Mouse (Mus musculus) erythroblast, adult 5-6 weeks (primary cell): ENCODE results near the gene Baiap2. TPM values are rescaled to one million over a fixed set of nuclear protein-coding genes. Genes with fewer than 3 reads are reported as not detected.
A peak's percentile ranks its signal among the peaks of the same experiment; 100 is the strongest.

Experiments used
- ATAC-seq: replicated peaks from 2 replicates; pipeline ENCODE4 v1.8.0; 2016; ENCODE audit warnings: moderate number of reproducible peaks, mild to moderate bottlenecking, moderate TSS enrichment, inconsistent platforms; ENCODE audit not compliant: poor library complexity, low FRiP score, severe bottlenecking
- total RNA-seq, 2 experiments: library from RNA; stranded (forward) in 1 of 2; stranded (reverse) in 1 of 2; fragments of 150-400 nt in 1 of 2; fragments of 200-764, 138-1000 nt in 1 of 2; gene quantifications; 2 replicates each; pipeline versions ENCODE4 v1.2.3 to v1.2.4; 2015 to 2017; ENCODE audit warnings: low replicate concordance in 2 of 2

Baiap2 gene
- total RNA-seq (2015; ENCODE audit: low replicate concordance) (0.42 and 3.5 TPM in 2 replicates), total RNA-seq (2017; ENCODE audit: low replicate concordance) (1.6 and 2.5 TPM in 2 replicates)

- peak; percentile 87 for ATAC-seq
Observed at GRCm38 (mm10) chr11:119942727-119943427, at the start of gene Baiap2. Gene Baiap2 (plus strand): TSS chr11:119942763.

GRCm38 (mm10) chr11:119893667-119894236 is 48.8 kb upstream of the Baiap2 start:
- no peak for ATAC-seq

DNA sequence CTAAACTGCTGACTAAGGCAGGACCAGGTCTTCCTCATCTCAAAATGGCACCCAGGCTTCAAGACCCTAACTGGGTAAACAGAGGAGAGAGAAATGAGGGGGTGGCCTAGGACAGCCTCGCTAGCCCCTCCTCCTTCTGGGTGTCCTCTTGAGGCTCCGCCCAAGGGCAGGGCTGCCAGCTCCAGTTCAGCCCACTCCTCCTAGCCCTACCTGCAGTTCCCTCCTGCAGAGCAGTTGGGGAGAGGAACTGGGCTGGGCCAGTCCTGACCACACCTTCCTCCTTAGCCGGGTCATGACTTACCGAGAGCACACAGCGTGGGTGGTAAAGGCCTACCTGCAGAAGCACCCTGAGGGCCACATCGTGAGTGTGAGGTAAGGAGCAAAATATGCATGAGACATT is 47.9 kb upstream of the Baiap2 start:
- ATAC-seq, result no peak

- ATAC-seq, result no peak
Observed at GRCm38 (mm10) chr11:119897041-119897440, 45.5 kb upstream of the Baiap2 start.

- ATAC-seq, result no peak
Observed at GRCm38 (mm10) chr11:119898976-119899375, 43.6 kb upstream of the Baiap2 start.

DNA sequence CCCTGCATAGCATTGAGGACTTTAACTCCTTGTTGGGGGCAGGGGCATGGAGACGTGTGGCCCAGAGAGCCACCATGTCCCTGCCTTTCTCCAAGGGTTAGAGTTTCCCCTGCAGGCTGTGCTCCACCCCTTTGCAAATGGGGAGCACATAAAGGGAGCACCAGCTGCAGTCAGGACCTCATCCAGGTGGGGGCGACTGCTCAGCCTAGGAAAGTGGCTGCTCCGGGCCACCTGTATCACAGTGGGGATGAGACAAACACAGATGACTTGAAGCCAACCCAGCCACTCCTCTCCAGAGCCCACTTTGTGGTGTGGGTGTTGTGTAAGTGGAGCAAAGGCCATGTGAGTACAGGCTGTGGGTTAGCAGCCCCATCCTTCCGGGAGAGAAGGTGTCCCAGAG is 41.4 kb upstream of the Baiap2 start:
- no peak for ATAC-seq

DNA sequence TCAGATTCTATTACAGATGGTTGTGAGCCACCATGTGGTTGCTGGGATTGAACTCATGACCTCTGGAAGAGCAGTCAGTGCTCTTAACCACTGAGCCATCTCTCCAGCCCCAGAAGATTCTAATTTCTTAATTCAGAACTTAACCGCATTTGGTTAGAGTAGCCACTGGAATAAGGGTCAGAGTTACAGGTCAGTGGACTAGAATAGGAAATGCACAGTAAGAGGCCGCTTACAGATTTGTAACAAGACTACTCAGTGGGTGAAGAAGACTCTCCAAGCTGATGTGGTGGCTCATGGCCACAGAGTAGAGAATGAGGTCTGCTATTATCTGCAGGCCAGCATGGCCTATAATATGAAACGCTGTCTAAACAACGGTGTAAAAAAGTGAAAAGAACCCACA is 39.7 kb upstream of the Baiap2 start:
- no peak for ATAC-seq

GRCm38 (mm10) chr11:119904621-119905286 is 37.8 kb upstream of the Baiap2 start:
- ATAC-seq, result no peak

DNA sequence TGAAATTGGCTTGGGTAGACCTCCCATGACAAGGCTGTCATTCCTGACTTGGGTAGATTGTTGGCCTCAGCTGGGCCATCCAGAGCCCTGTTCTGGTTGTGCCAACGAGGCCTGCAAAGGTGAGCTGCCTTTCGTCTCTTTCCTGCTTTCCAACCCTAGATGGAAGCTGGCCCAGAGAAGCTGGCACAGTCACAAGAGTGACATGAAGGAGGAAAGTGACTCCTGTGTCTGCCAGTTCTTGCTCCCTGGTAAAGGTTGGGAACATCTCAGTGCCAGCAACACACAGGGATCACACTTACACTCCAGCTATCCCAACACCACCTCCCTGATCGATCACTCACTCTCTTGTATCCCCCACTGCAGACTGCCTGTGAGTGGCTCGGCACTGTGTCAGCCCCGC is 36.8 kb upstream of the Baiap2 start:
- no peak for ATAC-seq

DNA sequence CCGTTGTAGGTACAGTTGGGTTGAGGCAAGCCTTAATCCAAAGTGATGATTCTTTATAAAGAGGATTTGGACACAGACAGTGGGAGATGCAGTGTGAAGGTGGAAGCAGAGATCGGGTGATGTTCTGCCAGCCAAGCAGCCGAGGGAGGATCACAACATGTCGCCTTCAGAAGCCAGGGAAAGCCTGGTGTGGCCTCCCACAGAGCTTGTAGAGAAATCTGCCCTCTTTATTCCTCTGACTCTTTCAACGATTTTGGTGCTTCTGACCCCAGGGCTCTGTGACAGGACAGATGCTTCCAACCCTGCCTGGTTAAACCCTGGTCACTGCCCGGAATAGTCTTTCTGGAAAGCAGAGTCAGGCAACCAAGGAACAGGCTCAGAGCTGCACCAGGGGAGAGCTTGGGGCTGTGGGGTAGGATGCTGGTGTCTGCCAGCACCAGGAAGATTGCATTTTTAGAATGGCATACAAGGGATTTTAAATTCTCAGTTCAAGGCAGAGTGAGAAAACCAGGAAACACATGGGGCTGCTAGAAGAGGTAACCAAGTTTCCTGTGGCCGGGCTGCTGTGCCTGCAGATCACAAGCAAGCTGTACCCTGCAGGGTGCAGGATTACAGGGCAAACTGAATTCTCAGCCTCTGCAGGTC is 35.4 kb upstream of the Baiap2 start:
- no peak for ATAC-seq

GRCm38 (mm10) chr11:119907711-119908110 is 34.9 kb upstream of the Baiap2 start:
- ATAC-seq, result no peak

GRCm38 (mm10) chr11:119909436-119909835 is 33.1 kb upstream of the Baiap2 start:
- no peak for ATAC-seq

DNA sequence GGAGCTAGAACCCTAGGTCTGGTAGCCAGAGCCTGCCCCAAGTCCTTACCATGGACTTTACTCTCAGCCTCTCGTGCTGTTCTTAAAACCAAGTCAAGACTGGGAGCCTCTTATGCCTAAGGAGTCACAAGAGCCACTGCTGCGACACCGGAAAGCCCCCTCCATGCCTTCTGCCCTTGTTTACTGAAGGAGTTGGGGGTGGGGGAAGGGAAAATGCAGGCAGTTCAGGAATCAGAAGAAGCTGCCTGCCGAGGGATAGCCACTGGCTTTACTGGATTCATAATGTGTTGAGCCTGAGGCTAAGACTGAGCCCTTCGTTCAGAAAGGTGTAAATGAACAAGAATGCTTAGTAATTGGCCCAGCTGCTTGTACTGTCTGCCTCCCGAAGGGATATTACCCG is 29.7 kb upstream of the Baiap2 start:
- ATAC-seq, result no peak

GRCm38 (mm10) chr11:119913291-119913934 is 29.1 kb upstream of the Baiap2 start, which contains the start of gene Chmp6:
Gene Chmp6 (plus strand): TSS chr11:119913441.
- ATAC-seq, result 0 out of 2 replicates have a peak, but pooled peaks have one; percentile 26

- ATAC-seq, result no peak
Observed at GRCm38 (mm10) chr11:119913935-119914314, 28.6 kb upstream of the Baiap2 start.

GRCm38 (mm10) chr11:119914381-119914780 is 28.2 kb upstream of the Baiap2 start:
- 0 out of 2 replicates have a peak, but pooled peaks have one; percentile 11 for ATAC-seq

DNA sequence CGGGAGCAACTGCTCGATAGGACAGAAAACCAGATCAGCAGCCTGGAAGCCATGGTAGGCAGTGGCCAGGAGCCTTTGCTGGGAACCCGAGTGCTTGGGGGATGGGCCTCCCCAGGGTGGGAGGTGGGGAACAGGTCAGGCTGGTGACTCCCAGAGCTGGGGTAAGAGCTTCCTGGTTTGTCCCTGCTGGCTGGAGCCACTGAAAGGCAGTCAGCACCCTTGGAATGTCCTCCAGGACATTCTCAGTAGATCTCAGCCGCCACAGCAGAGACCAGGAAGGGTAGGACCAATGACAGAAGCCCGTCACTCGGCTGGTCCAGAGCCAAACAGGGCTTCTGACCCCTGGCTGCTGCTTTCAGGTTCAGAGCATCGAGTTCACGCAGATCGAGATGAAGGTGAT is 26.9 kb upstream of the Baiap2 start:
- no peak for ATAC-seq

GRCm38 (mm10) chr11:119916102-119916790 is 26.3 kb upstream of the Baiap2 start:
- ATAC-seq, result no peak

DNA sequence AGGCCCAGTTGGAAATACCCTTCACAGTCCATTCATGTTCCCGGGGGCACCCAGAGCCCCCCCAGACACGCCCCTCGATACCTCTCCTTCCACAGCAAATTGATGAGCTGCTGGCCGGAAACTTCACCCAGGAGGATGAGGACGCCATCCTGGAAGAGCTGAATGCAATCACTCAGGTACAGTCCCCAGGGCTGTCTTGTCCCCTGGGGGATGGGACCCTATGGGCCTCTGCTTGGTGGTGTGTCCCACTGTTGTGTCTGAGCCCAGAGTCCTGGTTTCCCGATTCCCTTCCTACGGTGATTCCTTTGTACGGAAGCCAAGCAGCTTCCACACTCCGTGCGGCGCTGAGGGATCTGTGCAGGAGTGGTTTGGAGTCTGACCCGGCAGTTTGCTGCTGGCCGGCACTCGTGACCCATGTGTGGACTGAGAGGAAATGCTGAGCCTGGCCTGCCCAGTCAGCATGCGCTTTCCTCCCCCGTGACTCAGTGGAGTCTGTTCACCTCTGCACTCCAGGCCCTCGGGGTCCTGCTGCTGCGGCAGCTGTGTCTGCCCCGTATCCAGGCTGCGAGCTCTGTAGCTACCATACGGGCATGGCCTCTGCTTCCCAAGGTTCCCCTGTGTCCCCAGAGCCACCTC is 25.6 kb upstream of the Baiap2 start:
- no peak for ATAC-seq
